Mouse (Mus musculus): Measurements from ENCODE around the gene Dst. TPM values are rescaled to one million over a fixed set of nuclear protein-coding genes. Genes with fewer than 3 reads are reported as not detected.
"Not testable (repeated sequence)": the region's sequence is repeated elsewhere in the genome, so short reads cannot be mapped to it uniquely, and the experiment has no call there.

Dst gene
- total and polyA plus RNA-seq, 3 experiments = 66.7 to 404 (median 334) TPM

DNA sequence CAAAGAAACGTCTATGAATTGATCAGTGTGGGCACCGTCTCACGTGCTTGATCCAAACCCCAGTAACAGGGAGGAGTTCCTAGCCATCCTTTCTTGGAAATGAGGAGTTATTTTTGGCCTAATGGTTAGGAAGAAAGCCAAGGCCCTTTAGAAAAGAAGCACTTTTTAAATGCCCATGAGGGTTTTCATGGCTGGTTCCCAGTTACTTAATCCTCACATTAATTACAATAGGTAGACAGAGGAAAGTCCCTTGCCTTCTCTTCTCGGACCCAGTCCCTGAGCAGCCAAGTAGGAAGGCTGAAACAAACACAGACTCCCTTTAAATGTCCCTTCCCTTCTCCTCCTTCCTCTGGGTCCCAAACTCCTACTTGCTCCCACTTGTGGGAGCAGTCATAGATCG lies 396.2 kb downstream of the Dst start:
- peaks cover 7% of the 10 kb centered on the region for H3K4me1 ChIP-seq (ENCODE audit: control insufficient read depth, insufficient read depth, low read length)
- H3K36me3 ChIP-seq (ENCODE audit: control insufficient read depth, insufficient read depth, low read length) = peaks cover 14% of the 10 kb centered on the region
- TF ChIP-seq POLR2A (IDR thresholded peaks at IDR 0.05; ENCODE audit: insufficient read depth, low read depth, low read length) (no peak), CTCF (IDR thresholded peaks at IDR 0.05) (no peak), EP300 (IDR thresholded peaks at IDR 0.05; ENCODE audit: insufficient read depth, low read depth, low read length) (no peak)
- no peaks in the 10 kb centered on the region for H3K27me3 ChIP-seq (ENCODE audit: control insufficient read depth, insufficient read depth, low read length)
- peak overlapping the region; percentile 55 for H3K27ac ChIP-seq
- no peak for DNase-seq
- intact Hi-C loops (cut with DNase I) = loop anchor here (5.0 kb wide), 1 partner anchor 103 kb away; no protein-coding TSS in a partner anchor
- H3K9ac ChIP-seq (ENCODE audit: low read depth, low read length) = no peak overlapping the region
- H3K79me2 ChIP-seq (replicated peaks; ENCODE audit: control insufficient read depth, insufficient read depth, low read length) = no peaks in the 10 kb centered on the region
- H3K4me3 ChIP-seq = no peak overlapping the region
- WGBS = 9% methylated on average over 5 of the region's 5 CpGs

DNA sequence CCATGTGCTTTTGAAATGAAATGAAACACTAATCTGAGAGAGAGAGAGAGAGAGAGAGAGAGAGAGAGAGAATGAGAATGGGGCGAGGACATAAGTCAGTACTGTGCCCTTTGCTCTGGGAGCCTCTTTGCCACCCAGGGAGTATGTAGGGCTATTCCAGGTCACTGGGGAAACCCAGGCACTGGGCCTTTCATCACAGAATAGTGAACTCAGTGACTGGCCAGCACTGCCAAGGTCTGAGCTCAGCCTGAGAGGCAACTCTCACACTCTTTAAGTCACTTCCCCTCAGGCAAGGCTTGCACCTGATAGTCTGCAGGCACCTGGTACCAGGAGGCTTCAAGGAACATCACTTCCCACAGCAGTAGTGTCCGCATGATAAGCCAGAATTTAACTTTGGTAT lies 398.7 kb downstream of the Dst start:
- Histone ChIP-seq H3K27me3 (ENCODE audit: control insufficient read depth, insufficient read depth, low read length) (no peaks in the 10 kb centered on the region), H3K9ac (ENCODE audit: low read depth, low read length) (no peak overlapping the region), H3K4me3 (no peak overlapping the region), H3K4me1 (ENCODE audit: control insufficient read depth, insufficient read depth, low read length) (peaks cover 14% of the 10 kb centered on the region), H3K36me3 (ENCODE audit: control insufficient read depth, insufficient read depth, low read length) (peaks cover 11% of the 10 kb centered on the region), H3K79me2 (replicated peaks; ENCODE audit: control insufficient read depth, insufficient read depth, low read length) (no peaks in the 10 kb centered on the region), H3K27ac (no peak overlapping the region)
- DNase-seq = no peak
- intact Hi-C loops (cut with DNase I) = no loop called here
- TF ChIP-seq POLR2A (IDR thresholded peaks at IDR 0.05; ENCODE audit: insufficient read depth, low read depth, low read length) (no peak), CTCF (IDR thresholded peaks at IDR 0.05) (no peak), EP300 (IDR thresholded peaks at IDR 0.05; ENCODE audit: insufficient read depth, low read depth, low read length) (no peak)
- 70% methylated on average over 2 of the region's 2 CpGs for WGBS

- Histone ChIP-seq H3K27me3 (ENCODE audit: control insufficient read depth, insufficient read depth, low read length) (no peaks in the 10 kb centered on the region), H3K9ac (ENCODE audit: low read depth, low read length) (no peak overlapping the region), H3K79me2 (replicated peaks; ENCODE audit: control insufficient read depth, insufficient read depth, low read length) (no peaks in the 10 kb centered on the region), H3K4me1 (ENCODE audit: control insufficient read depth, insufficient read depth, low read length) (peaks cover 14% of the 10 kb centered on the region), H3K36me3 (ENCODE audit: control insufficient read depth, insufficient read depth, low read length) (peaks cover 11% of the 10 kb centered on the region), H3K4me3 (no peak overlapping the region), H3K27ac (no peak overlapping the region)
- no peak for TF ChIP-seq CTCF (IDR thresholded peaks at IDR 0.05)
- intact Hi-C loops (cut with DNase I) = no loop called here
- no peak for DNase-seq
- 69% methylated on average over 15 of the region's 15 CpGs for WGBS
Measured at GRCm38 (mm10) chr1:34307191-34307590, 399.2 kb downstream of the Dst start.

- H3K27ac ChIP-seq; H3K27me3 ChIP-seq (ENCODE audit: control insufficient read depth, insufficient read depth, low read length); intact Hi-C loops (cut with DNase I); H3K9ac ChIP-seq (ENCODE audit: low read depth, low read length); DNase-seq; H3K4me3 ChIP-seq; H3K79me2 ChIP-seq (replicated peaks; ENCODE audit: control insufficient read depth, insufficient read depth, low read length): not testable (repeated sequence)
- WGBS = 99% methylated on average over 3 of the region's 3 CpGs
- peaks cover 11% of the 10 kb centered on the region for H3K36me3 ChIP-seq (ENCODE audit: control insufficient read depth, insufficient read depth, low read length)
- peaks cover 14% of the 10 kb centered on the region for H3K4me1 ChIP-seq (ENCODE audit: control insufficient read depth, insufficient read depth, low read length)
Measured at GRCm38 (mm10) chr1:34308841-34309240, 400.8 kb downstream of the Dst start.

- peaks cover 9% of the 10 kb centered on the region for H3K36me3 ChIP-seq (ENCODE audit: control insufficient read depth, insufficient read depth, low read length)
- no peaks in the 10 kb centered on the region for H3K27me3 ChIP-seq (ENCODE audit: control insufficient read depth, insufficient read depth, low read length)
- peaks cover 12% of the 10 kb centered on the region for H3K4me1 ChIP-seq (ENCODE audit: control insufficient read depth, insufficient read depth, low read length)
- over 99% methylated on average over 12 of the region's 12 CpGs for WGBS
- no peak overlapping the region for H3K9ac ChIP-seq (ENCODE audit: low read depth, low read length)
- no peak for DNase-seq
- no peaks in the 10 kb centered on the region for H3K79me2 ChIP-seq (replicated peaks; ENCODE audit: control insufficient read depth, insufficient read depth, low read length)
- intact Hi-C loops (cut with DNase I) = no loop called here
- no peak overlapping the region for H3K4me3 ChIP-seq
- TF ChIP-seq POLR2A (IDR thresholded peaks at IDR 0.05; ENCODE audit: insufficient read depth, low read depth, low read length) (no peak), EP300 (IDR thresholded peaks at IDR 0.05; ENCODE audit: insufficient read depth, low read depth, low read length) (no peak), CTCF (IDR thresholded peaks at IDR 0.05) (no peak)
- no peak overlapping the region for H3K27ac ChIP-seq
Measured at GRCm38 (mm10) chr1:34309396-34309795, 401.4 kb downstream of the Dst start.

GRCm38 (mm10) chr1:34310532-34311250 lies 402.7 kb downstream of the Dst start:
- Histone ChIP-seq H3K27ac (peak overlapping the region; percentile 33), H3K4me1 (ENCODE audit: control insufficient read depth, insufficient read depth, low read length) (peaks cover 12% of the 10 kb centered on the region), H3K79me2 (replicated peaks; ENCODE audit: control insufficient read depth, insufficient read depth, low read length) (no peaks in the 10 kb centered on the region), H3K9ac (ENCODE audit: low read depth, low read length) (no peak overlapping the region), H3K36me3 (ENCODE audit: control insufficient read depth, insufficient read depth, low read length) (peaks cover 4% of the 10 kb centered on the region), H3K4me3 (no peak overlapping the region), H3K27me3 (ENCODE audit: control insufficient read depth, insufficient read depth, low read length) (no peaks in the 10 kb centered on the region)
- no peak for TF ChIP-seq EP300 (IDR thresholded peaks at IDR 0.05; ENCODE audit: insufficient read depth, low read depth, low read length)
- TF ChIP-seq CTCF (IDR thresholded peaks at IDR 0.05) = no peak
- TF ChIP-seq POLR2A (IDR thresholded peaks at IDR 0.05; ENCODE audit: insufficient read depth, low read depth, low read length) = no peak
- intact Hi-C loops (cut with DNase I) = loop anchor here (5.0 kb wide), 1 partner anchor 77 kb away; no protein-coding TSS in a partner anchor
- WGBS = 35% methylated on average over 8 of the region's 8 CpGs
- DNase-seq = no peak
